Mouse (Mus musculus) brain, embryonic 14.5 days (tissue): ENCODE results near the gene Necab2.

Experiments used
- CTCF ChIP-seq: fragments of 200-500 bp; IDR thresholded peaks from 2 replicates; pipeline ENCODE4 v1.5.1; 2012; ENCODE audit warnings: inconsistent platforms, mild to moderate bottlenecking, moderate library complexity, borderline replicate concordance; ENCODE audit not compliant: insufficient read depth, insufficient read length; ENCODE audit errors: extremely low read depth
- POLR2A ChIP-seq: fragments of 200-500 bp; IDR thresholded peaks from 2 replicates; pipeline ENCODE4 v1.6.1; 2012; ENCODE audit warnings: mild to moderate bottlenecking, inconsistent platforms, borderline replicate concordance; ENCODE audit not compliant: poor library complexity, insufficient read depth, insufficient read length, severe bottlenecking; ENCODE audit errors: extremely low read depth

- TF ChIP-seq CTCF = no peak
- no peak for TF ChIP-seq POLR2A
Measured at GRCm38 (mm10) chr8:119442013-119442412, 4.5 kb upstream of the Necab2 start.
